Mouse (Mus musculus) cortical plate, adult 2 months (tissue): ENCODE measurements around the gene Lamc2.

Experiments
- CTCF ChIP-seq: fragments of 200-500 bp; IDR thresholded peaks from 2 replicates; pipeline ENCODE4 v1.5.1; 2011; ENCODE audit warnings: mild to moderate bottlenecking, control low read depth, low read length; ENCODE audit not compliant: insufficient read depth; ENCODE audit errors: extremely low read depth
- POLR2A ChIP-seq: fragments of 200-500 bp; IDR thresholded peaks from 2 replicates; pipeline ENCODE4 v1.6.1; 2011; ENCODE audit warnings: mild to moderate bottlenecking, low read length, control low read depth; ENCODE audit not compliant: insufficient read depth; ENCODE audit errors: extremely low read depth

GRCm38 (mm10) chr1:153173276-153173675 lies 13.0 kb downstream of the Lamc2 start:
- no peak for TF ChIP-seq POLR2A
- TF ChIP-seq CTCF, result no peak
